Mouse (Mus musculus): ENCODE measurements around the gene Pja2. TPM values are rescaled to one million over a fixed set of nuclear protein-coding genes. Genes with fewer than 3 reads are reported as not detected.
"Not testable (repeated sequence)": the region's sequence is repeated elsewhere in the genome, so short reads cannot be mapped to it uniquely, and the experiment has no call there.

The Pja2 gene
- polyA plus RNA-seq, 1 experiment from 2014 or later = 67.6 TPM

- H3K4me2 ChIP-seq (ENCODE audit: low read depth, severe bottlenecking); H3K9me3 ChIP-seq (ENCODE audit: control insufficient read depth, low read length); DNase-seq (ENCODE audit: low spot score); H3K27me3 ChIP-seq (ENCODE audit: control insufficient read depth, insufficient read depth, low read length); H3K4me1 ChIP-seq (ENCODE audit: control insufficient read depth, insufficient read depth, low read length); ATAC-seq (ENCODE audit: insufficient number of reproducible peaks, low FRiP score, low TSS enrichment, low read depth); H3K36me3 ChIP-seq (ENCODE audit: control insufficient read depth, insufficient read depth, low read length); H3K9ac ChIP-seq (ENCODE audit: low read length); H3K27ac ChIP-seq (replicated peaks; ENCODE audit: low read depth, low read length); H3K4me3 ChIP-seq (ENCODE audit: low read depth, low read length): not testable (repeated sequence)
- 97% methylated on average over 4 of the region's 4 CpGs for WGBS
Measured at GRCm38 (mm10) chr17:64231637-64232036, 100.1 kb downstream of the Pja2 start.

GRCm38 (mm10) chr17:64231172-64231571 lies 100.5 kb downstream of the Pja2 start:
- ATAC-seq (ENCODE audit: insufficient number of reproducible peaks, low FRiP score, low TSS enrichment, low read depth) = no peak
- Histone ChIP-seq H3K4me3 (ENCODE audit: low read depth, low read length) (no peak overlapping the region), H3K36me3 (ENCODE audit: control insufficient read depth, insufficient read depth, low read length) (no peaks in the 10 kb centered on the region), H3K4me2 (ENCODE audit: low read depth, severe bottlenecking) (no peak overlapping the region), H3K27ac (replicated peaks; ENCODE audit: low read depth, low read length) (no peak overlapping the region), H3K9me3 (ENCODE audit: control insufficient read depth, low read length) (no peaks in the 10 kb centered on the region), H3K9ac (ENCODE audit: low read length) (no peak overlapping the region), H3K27me3 (ENCODE audit: control insufficient read depth, insufficient read depth, low read length) (no peaks in the 10 kb centered on the region), H3K4me1 (ENCODE audit: control insufficient read depth, insufficient read depth, low read length) (no peaks in the 10 kb centered on the region)
- 77% methylated on average over 8 of the region's 8 CpGs for WGBS
- DNase-seq (ENCODE audit: low spot score) = peak; percentile 39

Small RNAs within 50 kb of the gene (microRNA-seq; reads per million reads assigned to microRNA genes)
- gene Gm24194 = not detected

Measured in limb, embryonic 11.5 days (tissue).